Mouse (Mus musculus) ovary, postnatal 10 days (tissue): ENCODE measurements around the gene Spsb1.

ENCODE experiments used
- DNase-seq: peaks from one replicate; pipeline ENCODE4 v3.0.0; 2022; ENCODE audit warnings: low spot score

The Spsb1 gene

GRCm38 (mm10) chr4:149954893-149955439 lies at the start of gene Spsb1:
Spsb1 (minus strand) TSS chr4:149955043.
- DNase-seq, result peak; percentile 95

- no peak for DNase-seq
Observed at GRCm38 (mm10) chr4:150003641-150004040, 48.8 kb upstream of the Spsb1 start.

- no peak for DNase-seq
Observed at GRCm38 (mm10) chr4:150003021-150003580, 48.3 kb upstream of the Spsb1 start.

GRCm38 (mm10) chr4:150002021-150002528 lies 47.2 kb upstream of the Spsb1 start:
- no peak for DNase-seq

- DNase-seq, result no peak
Observed at GRCm38 (mm10) chr4:150001221-150001860, 46.5 kb upstream of the Spsb1 start.

GRCm38 (mm10) chr4:149999931-150000555 lies 45.2 kb upstream of the Spsb1 start:
- DNase-seq, result no peak

- no peak for DNase-seq
Observed at GRCm38 (mm10) chr4:149999510-149999900, 44.7 kb upstream of the Spsb1 start.

GRCm38 (mm10) chr4:149998786-149999509 lies 44.1 kb upstream of the Spsb1 start:
- no peak for DNase-seq

GRCm38 (mm10) chr4:149997999-149998398 lies 43.2 kb upstream of the Spsb1 start:
- no peak for DNase-seq

GRCm38 (mm10) chr4:149996440-149996839 lies 41.6 kb upstream of the Spsb1 start:
- DNase-seq, result no peak

- DNase-seq, result no peak
Observed at GRCm38 (mm10) chr4:149995911-149996310, 41.1 kb upstream of the Spsb1 start.

GRCm38 (mm10) chr4:149994218-149994617 lies 39.4 kb upstream of the Spsb1 start:
- DNase-seq, result no peak

- DNase-seq, result no peak
Observed at GRCm38 (mm10) chr4:149992670-149993032, 37.8 kb upstream of the Spsb1 start.

GRCm38 (mm10) chr4:149991755-149992669 lies 37.2 kb upstream of the Spsb1 start:
- DNase-seq, result no peak

- DNase-seq, result no peak
Observed at GRCm38 (mm10) chr4:149990954-149991633, 36.3 kb upstream of the Spsb1 start.

- no peak for DNase-seq
Observed at GRCm38 (mm10) chr4:149990212-149990953, 35.5 kb upstream of the Spsb1 start.

- DNase-seq, result peak; percentile 46
Observed at GRCm38 (mm10) chr4:149988931-149989556, 34.2 kb upstream of the Spsb1 start.

- DNase-seq, result no peak
Observed at GRCm38 (mm10) chr4:149988301-149988700, 33.5 kb upstream of the Spsb1 start.

- DNase-seq, result no peak
Observed at GRCm38 (mm10) chr4:149986671-149987417, 32.0 kb upstream of the Spsb1 start.
